ENCODE assay signal across 34 mouse cellular contexts in the genomic region with DNA sequence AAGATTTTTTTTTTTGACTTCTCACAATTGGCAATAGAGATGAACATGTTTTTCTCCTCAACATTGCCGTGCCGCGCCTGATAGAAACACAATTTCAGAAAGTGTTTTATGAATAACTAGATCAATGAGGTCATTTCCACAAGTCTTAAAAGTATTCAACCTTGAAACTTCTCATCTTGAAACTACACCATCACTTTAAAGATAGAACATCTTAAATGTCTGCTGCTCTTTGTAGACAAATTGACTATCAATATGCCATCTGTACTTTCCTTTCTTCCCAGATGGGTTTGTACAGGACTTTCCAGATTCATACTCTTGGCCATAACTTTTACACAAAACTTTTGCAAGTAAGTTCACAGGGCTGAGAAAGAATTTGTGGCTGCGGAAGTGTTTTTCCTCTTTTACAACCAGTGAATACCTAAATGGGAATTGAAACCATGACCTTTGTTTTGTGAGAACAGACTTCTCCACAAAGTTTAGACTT. TPM values are rescaled to one million over a fixed set of nuclear protein-coding genes. Genes with fewer than 3 reads are reported as not detected.
DNase-seq lines count a peak whose midpoint lies in the region; ATAC-seq and TF ChIP-seq lines count a peak whose summit lies in the region.
"Had no signal": no experiment of that assay in that cellular context is flagged by ENCODE, and none has a peak within 500 bp of the region (broad histone marks: within the 10 kb centered on the region; RNA-seq: fewer than 3 reads in every experiment).

No protein-coding gene starts in this region.

- no peak for ATAC-seq in liver, embryonic 11.5 days (replicated peaks; ENCODE audit: low FRiP score)
- peak; percentile 62 for ATAC-seq in granulocyte monocyte progenitor cell, adult 5-6 weeks (replicated peaks; ENCODE audit: poor library complexity, severe bottlenecking)
- ATAC-seq: forebrain, postnatal 0 days; inflammation-experienced regulatory T-cells, adult 6 months had no signal

- H3K9ac ChIP-seq in liver, adult 2 months (ENCODE audit: low read depth, low read length): no peak overlapping the region
- H3K9ac ChIP-seq in liver, embryonic 11.5 days (ENCODE audit: low read depth, low read length): no peak overlapping the region
- H3K9ac ChIP-seq: embryonic facial prominence, embryonic 15.5 days; forebrain, embryonic 12.5 days; forebrain, postnatal 0 days; heart, embryonic 13.5 days; hindbrain, embryonic 14.5 days; kidney, embryonic 15.5 days; limb, embryonic 13.5 days; liver, embryonic 14.5 days; lung, embryonic 15.5 days; midbrain, embryonic 12.5 days; neural tube, embryonic 13.5 days had no signal

- no peak overlapping the region for H3K4me3 ChIP-seq in liver, adult 2 months (ENCODE audit: insufficient read depth, low read depth, low read length)
- no peak overlapping the region for H3K4me3 ChIP-seq in liver, embryonic 11.5 days (ENCODE audit: low read depth, low read length)
- H3K4me3 ChIP-seq: embryonic facial prominence, embryonic 10.5 days; embryonic facial prominence, embryonic 15.5 days; forebrain, embryonic 12.5 days; heart, embryonic 13.5 days; kidney, embryonic 15.5 days; limb, embryonic 13.5 days; lung, embryonic 15.5 days; megakaryocyte, embryonic 14.5 days; midbrain, embryonic 12.5 days; neural tube, embryonic 13.5 days had no signal

- no peaks in the 10 kb centered on the region for H3K9me3 ChIP-seq in liver, embryonic 11.5 days (ENCODE audit: control insufficient read depth, low read length)
- H3K9me3 ChIP-seq: embryonic facial prominence, embryonic 10.5 days; embryonic facial prominence, embryonic 15.5 days; forebrain, embryonic 12.5 days; heart, embryonic 13.5 days; kidney, embryonic 15.5 days; limb, embryonic 13.5 days; lung, embryonic 15.5 days; megakaryocyte, embryonic 14.5 days; midbrain, embryonic 12.5 days; neural tube, embryonic 13.5 days had no signal

- H3K4me2 ChIP-seq in liver, embryonic 11.5 days: no peak overlapping the region
- H3K4me2 ChIP-seq: embryonic facial prominence, embryonic 15.5 days; forebrain, embryonic 12.5 days; heart, embryonic 13.5 days; hindbrain, embryonic 14.5 days; kidney, embryonic 15.5 days; limb, embryonic 13.5 days; lung, embryonic 15.5 days; midbrain, embryonic 12.5 days; neural tube, embryonic 13.5 days had no signal

- 88% methylated on average over 4 of the region's 4 CpGs for WGBS in liver, adult 2 months
- 94% methylated on average over 4 of the region's 4 CpGs for WGBS in liver, embryonic 11.5 days

- no peaks in the 10 kb centered on the region for H3K27me3 ChIP-seq in liver, adult 2 months (ENCODE audit: control insufficient read depth, insufficient read depth, low read length)
- no peaks in the 10 kb centered on the region for H3K27me3 ChIP-seq in liver, embryonic 11.5 days (replicated peaks; ENCODE audit: control insufficient read depth, insufficient read depth, low read length)
- no peaks in the 10 kb centered on the region for H3K27me3 ChIP-seq in splenic B cell, adult 2 months (ENCODE audit: control insufficient read depth, insufficient read depth, low read length, poor library complexity, severe bottlenecking)
- H3K27me3 ChIP-seq: embryonic facial prominence, embryonic 15.5 days; forebrain, embryonic 12.5 days; heart, embryonic 13.5 days; kidney, embryonic 15.5 days; limb, embryonic 13.5 days; lung, embryonic 15.5 days; megakaryocyte, embryonic 14.5 days; midbrain, embryonic 12.5 days; neural tube, embryonic 13.5 days had no signal

- TF ChIP-seq CTCF in liver, adult 2 months (IDR thresholded peaks at IDR 0.05; ENCODE audit: low read depth, low read length): no peak

- H3K27ac ChIP-seq in liver, adult 2 months (replicated peaks; ENCODE audit: insufficient read depth, low read depth, low read length): no peak overlapping the region
- no peak overlapping the region for H3K27ac ChIP-seq in liver, embryonic 11.5 days (ENCODE audit: low read depth, low read length)
- H3K27ac ChIP-seq: embryonic facial prominence, embryonic 10.5 days; embryonic facial prominence, embryonic 15.5 days; forebrain, embryonic 12.5 days; heart, embryonic 13.5 days; hindbrain, embryonic 14.5 days; kidney, embryonic 15.5 days; limb, embryonic 13.5 days; liver, embryonic 14.5 days; lung, embryonic 15.5 days; midbrain, embryonic 12.5 days; neural tube, embryonic 13.5 days had no signal

- TF ChIP-seq POLR2A in liver, adult 2 months (IDR thresholded peaks at IDR 0.05; ENCODE audit: extremely low read depth, insufficient read depth, low read length): no peak

- H3K79me2 ChIP-seq in liver, adult 2 months (ENCODE audit: control insufficient read depth, insufficient read depth, low read length): no peaks in the 10 kb centered on the region

- no peaks in the 10 kb centered on the region for H3K4me1 ChIP-seq in liver, adult 2 months (ENCODE audit: control insufficient read depth, insufficient read depth, low read length)
- no peaks in the 10 kb centered on the region for H3K4me1 ChIP-seq in liver, embryonic 11.5 days (replicated peaks; ENCODE audit: control insufficient read depth, insufficient read depth, low read length)
- H3K4me1 ChIP-seq: embryonic facial prominence, embryonic 10.5 days; embryonic facial prominence, embryonic 15.5 days; forebrain, embryonic 12.5 days; heart, embryonic 13.5 days; kidney, embryonic 15.5 days; limb, embryonic 13.5 days; lung, embryonic 15.5 days; midbrain, embryonic 12.5 days; neural tube, embryonic 13.5 days had no signal

- peak; percentile 34 for DNase-seq in liver, adult 2 months (ENCODE audit: extremely low read depth, low read depth, low spot score)
- no peak for DNase-seq in liver, embryonic 11.5 days (ENCODE audit: low spot score)
- DNase-seq in B cell, adult 2 months: peak; percentile 61 to 62
- peak; percentile 68 for DNase-seq in splenic B cell, adult 2 months (ENCODE audit: low read depth, low spot score)
- no peak for DNase-seq in urinary bladder, postnatal 25 days (ENCODE audit: low spot score)
- DNase-seq in retina, postnatal 1 day: no peak
- DNase-seq: adrenal gland, postnatal 25 days; cerebellum, adult 11-12 months; cerebellum, postnatal 10 days; forebrain, postnatal 0 days; heart, postnatal 10 days; kidney, adult 18-20 months; kidney, postnatal 25 days; thymus, postnatal 14 days had no signal

- no peaks in the 10 kb centered on the region for H3K36me3 ChIP-seq in liver, adult 2 months (ENCODE audit: control insufficient read depth, insufficient read depth, low read length)
- no peaks in the 10 kb centered on the region for H3K36me3 ChIP-seq in liver, embryonic 11.5 days (ENCODE audit: control insufficient read depth, insufficient read depth, low read length)
- H3K36me3 ChIP-seq in splenic B cell, adult 2 months (ENCODE audit: control insufficient read depth, insufficient read depth, low read length, poor library complexity, severe bottlenecking): no peaks in the 10 kb centered on the region
- H3K36me3 ChIP-seq: embryonic facial prominence, embryonic 10.5 days; embryonic facial prominence, embryonic 15.5 days; forebrain, embryonic 12.5 days; heart, embryonic 13.5 days; kidney, embryonic 15.5 days; limb, embryonic 13.5 days; lung, embryonic 15.5 days; midbrain, embryonic 12.5 days; neural tube, embryonic 13.5 days had no signal

RNA-seq across cellular contexts. Expression of a gene that starts 40.8 kb away (rescaled TPM):
- not detected in 2 replicates for total RNA-seq in liver, adult 2 months (2014; rRNA removed)
- 0.04 TPM in 1 of 2 replicates, not detected in the other for polyA plus RNA-seq in liver, adult 2 months (2012; rRNA removed)
- not detected in 2 replicates for polyA plus RNA-seq in liver, embryonic 11.5 days (2014; fragmentation: Nextera tagmentation; extraction: Ambion mirVana)
- not detected in 2 replicates for total RNA-seq in granulocyte monocyte progenitor cell, adult 5-6 weeks (2014; fragmentation: Nextera tagmentation)
- not detected in 2 replicates for total RNA-seq in granulocyte monocyte progenitor cell, adult 5-6 weeks (2017)
- total RNA-seq: adrenal gland, postnatal 25 days; gastrocnemius, adult 8-10 months; gastrocnemius, postnatal 4 days; heart, adult 8-10 months; heart, postnatal 10 days; hematopoietic stem cell, adult 5-6 weeks; left cerebral cortex, postnatal 36 days had no signal
- polyA plus RNA-seq: embryonic facial prominence, embryonic 10.5 days; forebrain, embryonic 12.5 days; forebrain, postnatal 0 days; heart, embryonic 13.5 days; hindbrain, embryonic 14.5 days; inflammation-experienced regulatory T-cells, adult 6 months; kidney, embryonic 15.5 days; limb, embryonic 13.5 days; liver, embryonic 14.5 days; lung, embryonic 15.5 days; midbrain, embryonic 12.5 days; neural tube, embryonic 13.5 days; stomach, embryonic 16.5 days had no signal

Comparison
In these comparisons a context has a peak if more than half of its experiments do, and no peak if none do; other contexts are left out.
1. DNase-seq: peak in liver, adult 2 months (single experiment), B cell, adult 2 months (2 of 2) and splenic B cell, adult 2 months (single experiment); none in liver, embryonic 11.5 days (single experiment), urinary bladder, postnatal 25 days (single experiment) and retina, postnatal 1 day (single experiment).